Mouse (Mus musculus): Measurements from ENCODE around the gene Tmem56.

- no peak for TF ChIP-seq CTCF (IDR thresholded peaks at IDR 0.05; ENCODE audit: borderline replicate concordance, control insufficient read depth, extremely low read depth, insufficient read depth, low read length, poor library complexity)
- TF ChIP-seq POLR2A (IDR thresholded peaks at IDR 0.05; ENCODE audit: control insufficient read depth, extremely low read depth, insufficient read depth, low read length, poor library complexity), result no peak
These were observed 58.7 kb downstream of the Tmem56 start for GRCm38 (mm10) chr3:121224185-121224584.
